Mouse (Mus musculus) neural tube, embryonic 13.5 days (tissue): ENCODE measurements around the gene Ctf1. TPM values are rescaled to one million over a fixed set of nuclear protein-coding genes. Genes with fewer than 3 reads are reported as not detected.
"Not testable (repeated sequence)": the region's sequence is repeated elsewhere in the genome, so short reads cannot be mapped to it uniquely, and the experiment has no call there.

Source experiments
- ATAC-seq: fragments of 200-750 bp; cut with Nextera tagmentation; 2 replicates; pipeline ENCODE4 v1.8.0; 2017; ENCODE audit warnings: low read depth, mild to moderate bottlenecking, moderate TSS enrichment, moderate library complexity
- H3K27ac ChIP-seq: fragments of 300-500 bp; sonication (generic); replicated peaks from 2 replicates; pipeline ENCODE4 v1.5.1; 2015; ENCODE audit warnings: moderate library complexity, mild to moderate bottlenecking, inconsistent platforms
- H3K27me3 ChIP-seq: fragments of 300-500 bp; sonication (generic); 2 replicates; pipeline ENCODE4 v1.6.1; 2015; ENCODE audit warnings: mild to moderate bottlenecking, inconsistent platforms
- H3K36me3 ChIP-seq: fragments of 300-500 bp; sonication (generic); 2 replicates; pipeline ENCODE4 v1.6.1; 2015; ENCODE audit warnings: mild to moderate bottlenecking, inconsistent platforms
- H3K4me1 ChIP-seq: fragments of 300-500 bp; sonication (generic); replicated peaks from 2 replicates; pipeline ENCODE4 v1.6.1; 2015; ENCODE audit warnings: inconsistent platforms
- H3K4me2 ChIP-seq: fragments of 300-500 bp; sonication (generic); 2 replicates; pipeline ENCODE4 v1.6.1; 2015; ENCODE audit warnings: inconsistent platforms, mild to moderate bottlenecking, moderate library complexity
- H3K4me3 ChIP-seq: fragments of 300-500 bp; sonication (generic); 2 replicates; pipeline ENCODE4 v1.5.1; 2015; ENCODE audit warnings: mild to moderate bottlenecking, inconsistent platforms
- H3K9ac ChIP-seq: fragments of 300-500 bp; sonication (generic); 2 replicates; pipeline ENCODE4 v1.6.1; 2015; ENCODE audit warnings: moderate library complexity, mild to moderate bottlenecking, inconsistent platforms
- H3K9me3 ChIP-seq: fragments of 300-500 bp; sonication (generic); 2 replicates; pipeline ENCODE4 v1.6.1; 2016; ENCODE audit warnings: inconsistent platforms
- WGBS: fragments of 180-500 bp; shearing (Covaris S2); methylation state at CpG from one replicate; pipeline ENCODE4 v1.1.7; 2015; 5-methylcytosine and 5-hydroxymethylcytosine counted together
- polyA plus RNA-seq: library from polyadenylated mRNA; unstranded; fragments of >200 nt; fragmentation: Nextera tagmentation; extraction: Ambion mirVana; gene quantifications from 2 replicates; pipeline ENCODE4 v1.2.1, GENCODE M21; 2015

Ctf1 gene
- polyA plus RNA-seq, 1 experiment from 2014 or later = 4.5 TPM

DNA sequence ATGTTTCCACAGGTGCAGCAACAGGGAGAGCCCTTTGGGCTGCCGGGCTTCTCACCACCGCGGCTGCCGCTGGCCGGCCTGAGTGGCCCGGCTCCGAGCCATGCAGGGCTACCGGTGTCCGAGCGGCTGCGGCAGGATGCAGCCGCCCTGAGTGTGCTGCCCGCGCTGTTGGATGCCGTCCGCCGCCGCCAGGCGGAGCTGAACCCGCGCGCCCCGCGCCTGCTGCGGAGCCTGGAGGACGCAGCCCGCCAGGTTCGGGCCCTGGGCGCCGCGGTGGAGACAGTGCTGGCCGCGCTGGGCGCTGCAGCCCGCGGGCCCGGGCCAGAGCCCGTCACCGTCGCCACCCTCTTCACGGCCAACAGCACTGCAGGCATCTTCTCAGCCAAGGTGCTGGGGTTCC is 4.5 kb downstream of the Ctf1 start:
- Histone ChIP-seq H3K4me1 (peaks cover 21% of the 10 kb centered on the region), H3K9ac (peak overlapping the region; percentile 66), H3K27ac (no peak overlapping the region), H3K4me2 (peak overlapping the region; percentile 62), H3K27me3 (0 out of 2 replicates have a peak, but pooled peaks cover 3% of the 10 kb centered on the region), H3K9me3 (no peaks in the 10 kb centered on the region), H3K36me3 (no peaks in the 10 kb centered on the region), H3K4me3 (peak overlapping the region; percentile 35)
- WGBS = under 1% methylated on average over 41 of the region's 41 CpGs
- no peak for ATAC-seq

- Histone ChIP-seq H3K4me1 (peaks cover 10% of the 10 kb centered on the region), H3K27me3 (0 out of 2 replicates have a peak, but pooled peaks cover 3% of the 10 kb centered on the region), H3K4me2 (no peak overlapping the region), H3K4me3 (no peak overlapping the region), H3K36me3 (no peaks in the 10 kb centered on the region), H3K9me3 (no peaks in the 10 kb centered on the region), H3K27ac (no peak overlapping the region), H3K9ac (no peak overlapping the region)
- 92% methylated on average over 6 of the region's 6 CpGs for WGBS
- ATAC-seq = no peak
Measured at GRCm38 (mm10) chr7:127718339-127718738, 5.8 kb downstream of the Ctf1 start.

DNA sequence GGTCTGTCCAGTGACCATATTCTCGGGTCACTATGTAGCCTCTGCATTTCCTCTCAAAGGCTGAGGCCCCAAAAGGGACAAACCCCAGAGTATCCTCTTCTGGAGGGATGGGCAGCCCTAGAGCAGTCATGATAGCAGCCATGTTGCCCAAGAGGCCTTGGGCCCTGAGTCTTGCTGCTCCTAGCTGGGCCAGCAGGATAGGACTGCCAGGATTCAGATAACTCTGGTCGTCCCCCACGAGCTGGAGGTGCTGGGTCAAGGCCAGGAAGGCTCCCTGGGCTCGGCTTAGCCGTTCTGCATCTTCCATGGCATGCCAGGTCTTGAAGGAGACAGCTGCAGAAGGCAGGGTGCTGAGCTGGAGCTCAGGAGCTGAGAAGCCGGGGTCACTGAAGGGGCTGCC is 6.7 kb downstream of the Ctf1 start:
- Histone ChIP-seq H3K36me3 (no peaks in the 10 kb centered on the region), H3K27me3 (0 out of 2 replicates have a peak, but pooled peaks cover 3% of the 10 kb centered on the region), H3K27ac (no peak overlapping the region), H3K4me3 (no peak overlapping the region), H3K4me2 (no peak overlapping the region), H3K9ac (no peak overlapping the region), H3K9me3 (no peaks in the 10 kb centered on the region), H3K4me1 (peaks cover 8% of the 10 kb centered on the region)
- ATAC-seq = no peak
- WGBS = 89% methylated on average over 6 of the region's 6 CpGs

GRCm38 (mm10) chr7:127725490-127725889 is 13.0 kb downstream of the Ctf1 start:
- Histone ChIP-seq H3K4me3 (no peak overlapping the region), H3K9ac (no peak overlapping the region), H3K27me3 (no peaks in the 10 kb centered on the region), H3K9me3 (no peaks in the 10 kb centered on the region), H3K27ac (no peak overlapping the region), H3K4me2 (no peak overlapping the region), H3K36me3 (no peaks in the 10 kb centered on the region), H3K4me1 (no peaks in the 10 kb centered on the region)
- 41% methylated on average over 2 of the region's 2 CpGs for WGBS
- ATAC-seq = no peak

GRCm38 (mm10) chr7:127725924-127726323 is 13.4 kb downstream of the Ctf1 start:
- ATAC-seq = no peak
- Histone ChIP-seq H3K9ac (no peak overlapping the region), H3K9me3 (no peaks in the 10 kb centered on the region), H3K4me2 (no peak overlapping the region), H3K27me3 (no peaks in the 10 kb centered on the region), H3K4me1 (no peaks in the 10 kb centered on the region), H3K36me3 (no peaks in the 10 kb centered on the region), H3K27ac (no peak overlapping the region), H3K4me3 (no peak overlapping the region)
- 61% methylated on average over 6 of the region's 6 CpGs for WGBS

DNA sequence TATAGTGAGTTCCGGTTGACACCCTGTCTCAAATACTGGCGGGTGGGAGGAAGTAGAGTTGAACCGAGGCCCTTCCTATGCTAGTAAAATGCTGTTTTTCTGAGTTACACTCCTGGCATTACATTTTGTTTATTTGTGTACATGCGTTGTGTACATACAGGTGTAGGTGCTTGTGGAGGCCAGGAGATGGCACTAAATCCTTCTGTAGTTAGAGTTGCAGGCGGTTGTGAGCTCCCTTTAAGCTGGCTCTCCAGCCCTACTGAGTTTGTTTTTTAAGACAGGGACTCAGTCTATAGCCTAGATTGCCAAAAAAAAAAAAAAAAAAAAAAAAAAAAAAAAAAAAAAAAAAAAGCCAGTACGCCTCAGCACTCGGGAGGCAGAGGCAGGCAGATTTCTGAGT is 15.4 kb downstream of the Ctf1 start:
- no peak overlapping the region for H3K4me3 ChIP-seq
- H3K4me1 ChIP-seq = no peaks in the 10 kb centered on the region
- H3K36me3 ChIP-seq = no peaks in the 10 kb centered on the region
- ATAC-seq = no peak
- no peaks in the 10 kb centered on the region for H3K9me3 ChIP-seq
- H3K9ac ChIP-seq = no peak overlapping the region
- 88% methylated on average over 7 of the region's 7 CpGs for WGBS
- no peak overlapping the region for H3K4me2 ChIP-seq
- H3K27ac ChIP-seq = no peak overlapping the region
- H3K27me3 ChIP-seq = no peaks in the 10 kb centered on the region

GRCm38 (mm10) chr7:127730170-127730569 is 17.6 kb downstream of the Ctf1 start:
- Histone ChIP-seq H3K27me3 (no peaks in the 10 kb centered on the region), H3K4me1 (no peaks in the 10 kb centered on the region), H3K4me3 (no peak overlapping the region), H3K9me3 (no peaks in the 10 kb centered on the region), H3K4me2 (no peak overlapping the region), H3K27ac (no peak overlapping the region), H3K9ac (no peak overlapping the region), H3K36me3 (no peaks in the 10 kb centered on the region)
- WGBS = 62% methylated on average over 4 of the region's 4 CpGs
- no peak for ATAC-seq

DNA sequence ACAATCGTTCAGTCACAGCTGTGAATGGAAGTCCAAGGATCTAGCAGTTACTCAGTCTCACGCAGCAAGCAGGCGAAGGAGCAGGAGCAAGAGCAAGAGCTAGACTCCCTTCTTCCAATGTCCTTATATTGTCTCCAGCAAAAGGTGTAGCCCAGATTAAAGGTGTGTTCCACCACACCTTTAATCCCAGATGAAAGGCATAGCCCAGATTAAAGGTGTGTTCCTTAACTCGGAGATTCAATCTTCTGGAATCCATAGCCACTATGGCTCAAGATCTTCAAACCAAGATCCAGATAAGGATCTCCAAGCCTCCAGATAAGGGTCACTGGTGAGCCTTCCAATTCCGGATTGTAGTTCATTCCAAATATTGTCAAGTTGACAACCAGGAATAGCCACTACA is 19.5 kb downstream of the Ctf1 start, which contains the start of gene Ctf2:
Gene Ctf2 (minus strand): TSS at position 101 of the 400 bp plus-strand sequence.
- ATAC-seq, H3K27ac ChIP-seq, H3K27me3 ChIP-seq, H3K9ac ChIP-seq, H3K36me3 ChIP-seq, H3K9me3 ChIP-seq, H3K4me3 ChIP-seq, H3K4me1 ChIP-seq, H3K4me2 ChIP-seq: not testable (repeated sequence)
- no CpG with 5 or more reads among the region's 5 CpGs for whole genome bisulfite sequencing

DNA sequence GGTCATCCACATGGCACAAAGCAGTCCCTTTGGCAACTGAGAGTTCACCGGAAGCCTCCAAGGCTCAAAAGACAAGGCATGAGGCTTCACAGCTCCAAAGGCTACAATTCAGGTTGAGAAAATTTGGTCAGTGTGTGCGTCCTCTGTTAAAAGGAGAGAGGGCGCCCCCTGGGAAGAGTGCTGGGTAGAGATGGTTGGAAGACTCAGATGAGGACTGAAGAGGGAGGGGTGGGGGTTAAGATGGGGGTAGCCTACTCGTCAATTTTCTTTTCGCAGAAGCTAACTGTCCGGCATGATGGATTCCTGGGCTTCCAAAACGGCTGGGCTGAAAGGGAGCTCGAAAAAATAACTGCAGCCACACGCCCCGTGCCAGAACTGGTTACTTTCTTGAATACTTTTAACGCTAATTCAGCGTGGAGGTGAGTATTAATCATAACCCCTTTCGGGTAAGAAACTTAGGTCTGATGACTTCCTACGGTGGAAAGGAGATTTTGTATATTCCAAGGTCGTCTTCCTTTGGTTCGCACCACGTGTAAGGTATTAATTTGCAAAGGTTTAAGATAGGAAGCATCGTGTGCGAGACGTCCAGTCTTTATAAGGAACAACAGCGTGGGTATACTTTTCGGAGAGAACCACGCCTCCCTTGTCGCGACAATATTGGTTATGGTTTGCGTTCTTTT is 32.0 kb downstream of the Ctf1 start, which contains the start of gene Fbxl19:
Gene Fbxl19 (plus strand): TSS at position 178 of the 680 bp plus-strand sequence.
- Histone ChIP-seq H3K36me3 (peaks cover 16% of the 10 kb centered on the region), H3K27me3 (no peaks in the 10 kb centered on the region), H3K4me1 (peaks cover 26% of the 10 kb centered on the region), H3K27ac (peak within 1 kb of the TSS; percentile 93), H3K9me3 (no peaks in the 10 kb centered on the region), H3K4me2 (peak within 1 kb of the TSS; percentile 84), H3K4me3 (peak within 1 kb of the TSS; percentile 94), H3K9ac (peak within 1 kb of the TSS; percentile 67)
- ATAC-seq = no peak
- WGBS = under 1% methylated on average over 26 of the region's 26 CpGs

DNA sequence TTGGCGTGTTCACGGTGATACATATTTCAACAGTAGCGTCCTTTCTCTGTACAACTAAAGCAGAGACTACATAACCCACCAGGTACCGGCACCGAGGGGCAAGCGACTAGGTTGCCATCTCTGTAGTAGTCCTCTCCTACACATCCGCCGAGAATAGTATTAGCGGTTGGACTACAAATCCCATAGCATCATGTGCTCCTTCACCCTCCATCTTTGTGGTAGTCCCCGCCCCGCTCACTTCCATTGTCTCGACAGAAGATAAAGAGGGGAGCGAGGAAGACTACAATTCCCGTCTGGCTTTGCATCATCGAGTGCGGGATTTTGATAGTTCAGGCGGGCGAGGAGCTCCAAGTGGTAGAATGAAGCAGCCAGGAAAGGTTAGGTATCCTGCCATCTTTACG is 32.7 kb downstream of the Ctf1 start:
- no peaks in the 10 kb centered on the region for H3K9me3 ChIP-seq
- peak overlapping the region; percentile 94 for H3K4me3 ChIP-seq
- no peaks in the 10 kb centered on the region for H3K27me3 ChIP-seq
- H3K36me3 ChIP-seq = peaks cover 23% of the 10 kb centered on the region
- H3K9ac ChIP-seq = peak overlapping the region; percentile 67
- peaks cover 26% of the 10 kb centered on the region for H3K4me1 ChIP-seq
- under 1% methylated on average over 19 of the region's 19 CpGs for WGBS
- H3K27ac ChIP-seq = peak overlapping the region; percentile 93
- peak overlapping the region; percentile 84 for H3K4me2 ChIP-seq
- ATAC-seq = peak; percentile 90

- Histone ChIP-seq H3K4me1 (peaks cover 26% of the 10 kb centered on the region), H3K4me3 (peak overlapping the region; percentile 94), H3K4me2 (peak overlapping the region; percentile 84), H3K27ac (peak overlapping the region; percentile 93), H3K9me3 (no peaks in the 10 kb centered on the region), H3K27me3 (no peaks in the 10 kb centered on the region), H3K9ac (peak overlapping the region; percentile 98), H3K36me3 (peaks cover 29% of the 10 kb centered on the region)
- peak; percentile 94 for ATAC-seq
- 0% methylated on average over 39 of the region's 39 CpGs for WGBS
Measured at GRCm38 (mm10) chr7:127745652-127746493, 33.3 kb downstream of the Ctf1 start.
